Mouse (Mus musculus) myocyte (in vitro differentiated cells): Measurements from ENCODE around the gene Igsf8. TPM values are rescaled to one million over a fixed set of nuclear protein-coding genes. Genes with fewer than 3 reads are reported as not detected.

ENCODE experiments used
- H3K27me3 ChIP-seq: one replicate; pipeline ENCODE4 v1.6.1; 2011; ENCODE audit not compliant: control insufficient read depth, insufficient read depth, insufficient read length
- H3K36me3 ChIP-seq: one replicate; pipeline ENCODE4 v1.6.1; 2011; ENCODE audit not compliant: control insufficient read depth, insufficient read depth
- H3K4me2 ChIP-seq: one replicate; pipeline ENCODE4 v1.6.1; 2011; ENCODE audit warnings: low read depth, control low read depth
- H3K4me3 ChIP-seq: one replicate; pipeline ENCODE4 v1.5.1; 2011; ENCODE audit warnings: mild to moderate bottlenecking, control low read depth, moderate library complexity
- H3K79me2 ChIP-seq: one replicate; pipeline ENCODE4 v1.6.1; 2011; ENCODE audit not compliant: control insufficient read depth, insufficient read depth
- H3ac ChIP-seq: one replicate; pipeline ENCODE4 v1.6.1; 2011; ENCODE audit not compliant: control insufficient read depth, insufficient read length
- CEBPB ChIP-seq: IDR thresholded peaks from 2 replicates; pipeline ENCODE4 v1.6.1; 2011; ENCODE audit warnings: mild to moderate bottlenecking, moderate library complexity; ENCODE audit not compliant: poor library complexity, insufficient read depth, severe bottlenecking
- E2F4 ChIP-seq: IDR thresholded peaks from one replicate; pipeline ENCODE4 v1.6.1; 2011; ENCODE audit warnings: mild to moderate bottlenecking, control low read depth, moderate library complexity; ENCODE audit not compliant: insufficient read depth
- MAX ChIP-seq: IDR thresholded peaks from one replicate; pipeline ENCODE4 v1.6.1; 2011; ENCODE audit warnings: low read depth, mild to moderate bottlenecking, control low read depth
- MYOD1 ChIP-seq, 3 experiments: IDR thresholded peaks; one replicate each; pipeline ENCODE4 v1.6.1; 2011; ENCODE audit warnings: control low read depth in 2 of 3, low read depth in 2 of 3, mild to moderate bottlenecking in 2 of 3, moderate library complexity in 1 of 3; ENCODE audit not compliant: insufficient read length in 2 of 3, control insufficient read depth in 1 of 3
- MYOG ChIP-seq, 3 experiments: IDR thresholded peaks; one replicate each; pipeline ENCODE4 v1.6.1; 2011; ENCODE audit warnings: control low read depth in 2 of 3, low read depth in 2 of 3, mild to moderate bottlenecking in 2 of 3; ENCODE audit not compliant: insufficient read length in 2 of 3, control insufficient read depth in 1 of 3, insufficient read depth in 1 of 3
- POLR2A ChIP-seq: IDR thresholded peaks from one replicate; pipeline ENCODE4 v1.6.1; 2011; ENCODE audit warnings: low read depth, mild to moderate bottlenecking, control low read depth, moderate library complexity; ENCODE audit not compliant: insufficient read length
- POLR2AphosphoS2 ChIP-seq: IDR thresholded peaks from one replicate; pipeline ENCODE4 v1.6.1; 2011; ENCODE audit warnings: low read depth, control low read depth; ENCODE audit not compliant: insufficient read length
- REST ChIP-seq: IDR thresholded peaks from one replicate; pipeline ENCODE4 v1.6.1; 2011; ENCODE audit warnings: mild to moderate bottlenecking, control low read depth, moderate library complexity; ENCODE audit not compliant: insufficient read depth, insufficient read length
- SRF ChIP-seq: IDR thresholded peaks from one replicate; pipeline ENCODE4 v1.6.1; 2011; ENCODE audit warnings: low read depth; ENCODE audit not compliant: control insufficient read depth, insufficient read length
- TCF12 ChIP-seq: IDR thresholded peaks from one replicate; pipeline ENCODE4 v1.6.1; 2011; ENCODE audit warnings: mild to moderate bottlenecking, control low read depth; ENCODE audit not compliant: poor library complexity, insufficient read depth, severe bottlenecking
- TCF3 ChIP-seq: IDR thresholded peaks from one replicate; pipeline ENCODE4 v1.6.1; 2011; ENCODE audit warnings: low read depth, control low read depth; ENCODE audit not compliant: insufficient read length
- USF1 ChIP-seq: IDR thresholded peaks from one replicate; pipeline ENCODE4 v1.6.1; 2011; ENCODE audit warnings: low read depth, mild to moderate bottlenecking, control low read depth, moderate library complexity
- polyA plus RNA-seq: library from polyadenylated mRNA; unstranded; fragments of >200 nt; fragmentation: generic; extraction: Trizol; gene quantifications from one replicate; pipeline ENCODE4 v1.2.1, GENCODE M21; 2012; ENCODE audit warnings: missing spikeins

Gene Igsf8
- polyA plus RNA-seq, 1 experiment = 79.7 TPM

GRCm38 (mm10) chr1:172293449-172293848, 32.0 kb downstream of the Igsf8 start:
- Histone ChIP-seq H3K79me2 (no peaks in the 10 kb centered on the region), H3K4me3 (no peak overlapping the region), H3K36me3 (no peaks in the 10 kb centered on the region), H3ac (no peak overlapping the region), H3K4me2 (no peak overlapping the region), H3K27me3 (no peaks in the 10 kb centered on the region)
- TF ChIP-seq REST (no peak), CEBPB (no peak)

GRCm38 (mm10) chr1:172295751-172296197, 34.3 kb downstream of the Igsf8 start:
- Histone ChIP-seq H3K4me2 (peak overlapping the region; percentile 78), H3K79me2 (no peaks in the 10 kb centered on the region), H3K36me3 (no peaks in the 10 kb centered on the region), H3ac (no peak overlapping the region), H3K4me3 (peak overlapping the region; percentile 29), H3K27me3 (no peaks in the 10 kb centered on the region)
- no peak for TF ChIP-seq TCF12
- TF ChIP-seq POLR2A = no peak
- TF ChIP-seq MAX = no peak
- TF ChIP-seq E2F4 = no peak
- no peak for TF ChIP-seq TCF3
- no peak for TF ChIP-seq USF1
- TF ChIP-seq MYOG (IDR thresholded peaks at IDR 0.05; ENCODE audit: control insufficient read depth in 1 of 3, insufficient read depth in 1 of 3, insufficient read length in 2 of 3, low read depth in 2 of 3) = no peak
- no peak for TF ChIP-seq POLR2AphosphoS2
- no peak for TF ChIP-seq REST
- no peak for TF ChIP-seq MYOD1 (IDR thresholded peaks at IDR 0.05; ENCODE audit: control insufficient read depth in 1 of 3, insufficient read length in 2 of 3, low read depth in 2 of 3)
- no peak for TF ChIP-seq SRF
- no peak for TF ChIP-seq CEBPB

- H3K27me3 ChIP-seq = no peaks in the 10 kb centered on the region
- peak overlapping the region; percentile 29 for H3K4me3 ChIP-seq
- peak overlapping the region; percentile 26 for H3ac ChIP-seq
- H3K79me2 ChIP-seq = no peaks in the 10 kb centered on the region
- H3K4me2 ChIP-seq = peak overlapping the region; percentile 78
- TF ChIP-seq TCF12 = no peak
- no peak for TF ChIP-seq MYOG (IDR thresholded peaks at IDR 0.05; ENCODE audit: control insufficient read depth in 1 of 3, insufficient read depth in 1 of 3, insufficient read length in 2 of 3, low read depth in 2 of 3)
- peak; percentile 16 for TF ChIP-seq POLR2A
- TF ChIP-seq MYOD1 (IDR thresholded peaks at IDR 0.05; ENCODE audit: control insufficient read depth in 1 of 3, insufficient read length in 2 of 3, low read depth in 2 of 3) = no peak
- TF ChIP-seq USF1 = no peak
- TF ChIP-seq POLR2AphosphoS2 = no peak
- TF ChIP-seq E2F4 = no peak
- TF ChIP-seq TCF3 = no peak
- no peaks in the 10 kb centered on the region for H3K36me3 ChIP-seq
Observed at GRCm38 (mm10) chr1:172296816-172297510, 35.5 kb downstream of the Igsf8 start.

GRCm38 (mm10) chr1:172297611-172298537, 36.4 kb downstream of the Igsf8 start, which contains the start of gene Atp1a2:
TSS of gene Atp1a2 (minus strand) at chr1:172298064.
- Histone ChIP-seq H3K27me3 (no peaks in the 10 kb centered on the region), H3ac (peak within 1 kb of the TSS; percentile 26), H3K36me3 (no peaks in the 10 kb centered on the region), H3K4me3 (peak within 1 kb of the TSS; percentile 29), H3K4me2 (peak within 1 kb of the TSS; percentile 78), H3K79me2 (no peaks in the 10 kb centered on the region)
- TF ChIP-seq SRF (no peak), MAX (no peak), TCF12 (no peak), USF1 (no peak), MYOG (IDR thresholded peaks at IDR 0.05; ENCODE audit: control insufficient read depth in 1 of 3, insufficient read depth in 1 of 3, insufficient read length in 2 of 3, low read depth in 2 of 3) (peak in 2 of 3 experiments; percentile 67 to 83), TCF3 (no peak), POLR2A (peak; percentile 62), CEBPB (no peak), E2F4 (no peak), MYOD1 (IDR thresholded peaks at IDR 0.05; ENCODE audit: control insufficient read depth in 1 of 3, insufficient read length in 2 of 3, low read depth in 2 of 3) (peak in 2 of 3 experiments; percentile 54 to 83), POLR2AphosphoS2 (peak; percentile 74), REST (no peak)

- no peak for TF ChIP-seq POLR2AphosphoS2
- Histone ChIP-seq H3K27me3 (no peaks in the 10 kb centered on the region), H3K4me2 (no peak overlapping the region), H3K4me3 (no peak overlapping the region), H3K79me2 (no peaks in the 10 kb centered on the region), H3K36me3 (no peaks in the 10 kb centered on the region), H3ac (no peak overlapping the region)
Observed at GRCm38 (mm10) chr1:172299528-172299927, 38.1 kb downstream of the Igsf8 start.
